Mouse (Mus musculus): ENCODE measurements around the gene Nkain2. TPM values are rescaled to one million over a fixed set of nuclear protein-coding genes. Genes with fewer than 3 reads are reported as not detected.
"Not testable (repeated sequence)": the region's sequence is repeated elsewhere in the genome, so short reads cannot be mapped to it uniquely, and the experiment has no call there.

The Nkain2 gene
- polyA plus RNA-seq, 1 experiment = not detected

- Histone ChIP-seq H3K4me3 (ENCODE audit: insufficient read depth, low read depth, low read length) (no peak overlapping the region), H3K4me1 (ENCODE audit: control insufficient read depth, insufficient read depth, low read length) (no peaks in the 10 kb centered on the region), H3K27ac (ENCODE audit: insufficient read depth, low read depth, low read length) (no peak overlapping the region)
- TF ChIP-seq POLR2A (IDR thresholded peaks at IDR 0.05; ENCODE audit: insufficient read depth, low read depth, low read length) (no peak), CTCF (IDR thresholded peaks at IDR 0.05; ENCODE audit: insufficient read depth, low read depth, low read length) (no peak)
- 59% methylated on average over 2 of the region's 2 CpGs for WGBS
These were observed 94.0 kb downstream of the Nkain2 start for GRCm38 (mm10) chr10:32796215-32796614.

GRCm38 (mm10) chr10:32790541-32790940, 99.7 kb downstream of the Nkain2 start:
- TF ChIP-seq CTCF (IDR thresholded peaks at IDR 0.05; ENCODE audit: insufficient read depth, low read depth, low read length) (no peak), POLR2A (IDR thresholded peaks at IDR 0.05; ENCODE audit: insufficient read depth, low read depth, low read length) (no peak)
- Histone ChIP-seq H3K4me1 (ENCODE audit: control insufficient read depth, insufficient read depth, low read length) (no peaks in the 10 kb centered on the region), H3K27ac (ENCODE audit: insufficient read depth, low read depth, low read length) (no peak overlapping the region), H3K4me3 (ENCODE audit: insufficient read depth, low read depth, low read length) (no peak overlapping the region)

GRCm38 (mm10) chr10:32782732-32783359, 107.4 kb downstream of the Nkain2 start:
- Histone ChIP-seq H3K4me3 (ENCODE audit: insufficient read depth, low read depth, low read length) (no peak overlapping the region), H3K4me1 (ENCODE audit: control insufficient read depth, insufficient read depth, low read length) (no peaks in the 10 kb centered on the region), H3K27ac (ENCODE audit: insufficient read depth, low read depth, low read length) (no peak overlapping the region)
- WGBS = 79% methylated on average over 3 of the region's 3 CpGs
- TF ChIP-seq CTCF (IDR thresholded peaks at IDR 0.05; ENCODE audit: insufficient read depth, low read depth, low read length) = no peak
- no peak for TF ChIP-seq POLR2A (IDR thresholded peaks at IDR 0.05; ENCODE audit: insufficient read depth, low read depth, low read length)

GRCm38 (mm10) chr10:32738989-32739388, 151.3 kb downstream of the Nkain2 start:
- no peaks in the 10 kb centered on the region for H3K4me1 ChIP-seq (ENCODE audit: control insufficient read depth, insufficient read depth, low read length)
- no peak overlapping the region for H3K4me3 ChIP-seq (ENCODE audit: insufficient read depth, low read depth, low read length)
- TF ChIP-seq CTCF (IDR thresholded peaks at IDR 0.05; ENCODE audit: insufficient read depth, low read depth, low read length) (no peak), POLR2A (IDR thresholded peaks at IDR 0.05; ENCODE audit: insufficient read depth, low read depth, low read length) (no peak)
- H3K27ac ChIP-seq (ENCODE audit: insufficient read depth, low read depth, low read length) = no peak overlapping the region
- WGBS = 81% methylated on average over 2 of the region's 2 CpGs

GRCm38 (mm10) chr10:32706579-32706978, 183.7 kb downstream of the Nkain2 start:
- H3K4me1 ChIP-seq (ENCODE audit: control insufficient read depth, insufficient read depth, low read length); H3K27ac ChIP-seq (ENCODE audit: insufficient read depth, low read depth, low read length); H3K4me3 ChIP-seq (ENCODE audit: insufficient read depth, low read depth, low read length): not testable (repeated sequence)
- WGBS = 97% methylated on average over 1 of the region's 1 CpGs

- Histone ChIP-seq H3K4me3 (ENCODE audit: insufficient read depth, low read depth, low read length) (no peak overlapping the region), H3K4me1 (ENCODE audit: control insufficient read depth, insufficient read depth, low read length) (no peaks in the 10 kb centered on the region), H3K27ac (ENCODE audit: insufficient read depth, low read depth, low read length) (no peak overlapping the region)
- 75% methylated on average over 2 of the region's 2 CpGs for WGBS
- TF ChIP-seq POLR2A (IDR thresholded peaks at IDR 0.05; ENCODE audit: insufficient read depth, low read depth, low read length) = no peak
- TF ChIP-seq CTCF (IDR thresholded peaks at IDR 0.05; ENCODE audit: insufficient read depth, low read depth, low read length) = no peak
These were observed 193.6 kb downstream of the Nkain2 start for GRCm38 (mm10) chr10:32696661-32697060.

GRCm38 (mm10) chr10:32684548-32684947, 205.7 kb downstream of the Nkain2 start:
- no peak overlapping the region for H3K27ac ChIP-seq (ENCODE audit: insufficient read depth, low read depth, low read length)
- H3K4me1 ChIP-seq (ENCODE audit: control insufficient read depth, insufficient read depth, low read length) = no peaks in the 10 kb centered on the region
- TF ChIP-seq POLR2A (IDR thresholded peaks at IDR 0.05; ENCODE audit: insufficient read depth, low read depth, low read length) (no peak), CTCF (IDR thresholded peaks at IDR 0.05; ENCODE audit: insufficient read depth, low read depth, low read length) (no peak)
- no peak overlapping the region for H3K4me3 ChIP-seq (ENCODE audit: insufficient read depth, low read depth, low read length)

- Histone ChIP-seq H3K27ac (ENCODE audit: insufficient read depth, low read depth, low read length) (no peak overlapping the region), H3K4me1 (ENCODE audit: control insufficient read depth, insufficient read depth, low read length) (no peaks in the 10 kb centered on the region), H3K4me3 (ENCODE audit: insufficient read depth, low read depth, low read length) (no peak overlapping the region)
- WGBS = 71% methylated on average over 3 of the region's 3 CpGs
- TF ChIP-seq POLR2A (IDR thresholded peaks at IDR 0.05; ENCODE audit: insufficient read depth, low read depth, low read length) = no peak
- no peak for TF ChIP-seq CTCF (IDR thresholded peaks at IDR 0.05; ENCODE audit: insufficient read depth, low read depth, low read length)
These were observed 250.0 kb downstream of the Nkain2 start for GRCm38 (mm10) chr10:32640256-32640655.

GRCm38 (mm10) chr10:32639173-32639572, 251.1 kb downstream of the Nkain2 start:
- H3K4me3 ChIP-seq (ENCODE audit: insufficient read depth, low read depth, low read length) = no peak overlapping the region
- TF ChIP-seq POLR2A (IDR thresholded peaks at IDR 0.05; ENCODE audit: insufficient read depth, low read depth, low read length) (no peak), CTCF (IDR thresholded peaks at IDR 0.05; ENCODE audit: insufficient read depth, low read depth, low read length) (no peak)
- no peaks in the 10 kb centered on the region for H3K4me1 ChIP-seq (ENCODE audit: control insufficient read depth, insufficient read depth, low read length)
- no peak overlapping the region for H3K27ac ChIP-seq (ENCODE audit: insufficient read depth, low read depth, low read length)

GRCm38 (mm10) chr10:32631043-32631442, 259.2 kb downstream of the Nkain2 start:
- no peaks in the 10 kb centered on the region for H3K4me1 ChIP-seq (ENCODE audit: control insufficient read depth, insufficient read depth, low read length)
- no peak overlapping the region for H3K27ac ChIP-seq (ENCODE audit: insufficient read depth, low read depth, low read length)
- H3K4me3 ChIP-seq (ENCODE audit: insufficient read depth, low read depth, low read length) = no peak overlapping the region
- TF ChIP-seq CTCF (IDR thresholded peaks at IDR 0.05; ENCODE audit: insufficient read depth, low read depth, low read length) (no peak), POLR2A (IDR thresholded peaks at IDR 0.05; ENCODE audit: insufficient read depth, low read depth, low read length) (no peak)
- WGBS = 95% methylated on average over 2 of the region's 2 CpGs

Measured in olfactory bulb, adult 2 months (tissue).